Mouse (Mus musculus): Measurements from ENCODE around the gene Csnk1g2.

Csnk1g2 gene

GRCm38 (mm10) chr10:80680260-80680696 lies 57.6 kb downstream of the Csnk1g2 start:
- DNase-seq (ENCODE audit: low spot score), result no peak

GRCm38 (mm10) chr10:80682003-80682402 lies 59.4 kb downstream of the Csnk1g2 start:
- DNase-seq (ENCODE audit: low spot score), result no peak

GRCm38 (mm10) chr10:80683647-80684046 lies 61.0 kb downstream of the Csnk1g2 start:
- no peak for DNase-seq (ENCODE audit: low spot score)

- DNase-seq (ENCODE audit: low spot score), result no peak
Measured at GRCm38 (mm10) chr10:80684214-80684613, 61.6 kb downstream of the Csnk1g2 start.

- no peak for DNase-seq (ENCODE audit: low spot score)
Measured at GRCm38 (mm10) chr10:80684984-80685383, 62.3 kb downstream of the Csnk1g2 start.

GRCm38 (mm10) chr10:80686617-80687016 lies 64.0 kb downstream of the Csnk1g2 start:
- no peak for DNase-seq (ENCODE audit: low spot score)

GRCm38 (mm10) chr10:80687850-80688249 lies 65.2 kb downstream of the Csnk1g2 start:
- no peak for DNase-seq (ENCODE audit: low spot score)

Measured in testis, postnatal 14 days (tissue).